Comparison of ENCODE assay signal across 9 mouse cellular contexts in the genomic region with DNA sequence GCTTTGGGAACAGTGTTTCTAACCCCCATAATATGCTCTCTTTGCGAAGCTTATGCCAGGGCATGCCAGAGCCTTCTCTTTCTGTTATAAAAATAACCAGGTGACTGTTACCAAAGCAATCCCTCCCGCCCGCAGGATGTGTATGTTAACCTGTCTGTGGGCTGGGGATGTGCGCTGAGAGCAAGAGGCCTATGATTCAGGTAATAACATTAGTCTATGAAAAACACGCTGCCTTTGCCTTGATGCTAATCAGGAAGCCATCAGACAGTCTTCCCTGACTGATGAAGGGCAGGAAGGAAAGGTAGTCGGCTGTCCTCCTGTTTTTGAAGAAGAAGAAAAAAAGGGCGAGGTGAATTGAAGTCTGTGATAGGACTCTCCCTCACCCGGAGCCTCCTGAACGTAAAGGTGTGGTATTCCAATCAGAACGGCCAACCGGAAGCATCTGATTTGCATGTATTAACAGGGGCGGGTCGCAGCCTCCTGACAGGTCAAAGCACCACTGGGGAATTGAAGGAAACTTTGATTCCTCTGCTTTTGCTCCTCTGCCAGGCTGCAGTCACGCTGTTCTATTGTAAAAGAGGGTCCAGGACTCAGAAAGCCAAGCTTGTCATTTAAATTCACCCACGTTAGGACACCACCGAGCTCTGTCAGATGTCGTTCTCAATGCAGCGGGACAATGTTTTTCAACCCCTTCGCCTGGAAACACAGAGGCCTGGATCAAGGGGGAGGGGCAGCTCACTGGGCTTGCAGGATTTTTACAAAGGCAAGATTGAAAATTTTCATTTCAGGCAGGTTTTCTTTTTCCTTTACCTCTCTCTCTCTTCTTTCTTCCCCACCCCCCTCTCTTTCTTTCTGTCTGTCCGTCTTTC.
DNase-seq lines count a peak whose midpoint lies in the region; ATAC-seq lines count a peak whose summit lies in the region.
"Had no signal": no experiment of that assay in that cellular context is flagged by ENCODE, and none has a peak within 500 bp of the region (broad histone marks: within the 10 kb centered on the region; RNA-seq: fewer than 3 reads in every experiment).

No protein-coding gene starts in this region.

- H3K36me3 ChIP-seq in lung, embryonic 16.5 days (ENCODE audit: control insufficient read depth, insufficient read depth, low read length) = no peaks in the 10 kb centered on the region
- no peaks in the 10 kb centered on the region for H3K36me3 ChIP-seq in forebrain, embryonic 12.5 days (replicated peaks)
- H3K36me3 ChIP-seq in splenic B cell, adult 2 months (ENCODE audit: control insufficient read depth, insufficient read depth, low read length, poor library complexity, severe bottlenecking) = no peaks in the 10 kb centered on the region

- no peaks in the 10 kb centered on the region for H3K9me3 ChIP-seq in lung, embryonic 16.5 days (ENCODE audit: control insufficient read depth, low read length)
- H3K9me3 ChIP-seq in forebrain, embryonic 12.5 days = no peaks in the 10 kb centered on the region

- DNase-seq in lung, postnatal 10 days = no peak
- DNase-seq in kidney, postnatal 36 days = peak; percentile 17 to 30
- DNase-seq in splenic B cell, adult 2 months (ENCODE audit: low read depth, low spot score) = peak; percentile 45
- DNase-seq in Muller cell, postnatal 12 days (ENCODE audit: inconsistent ontology term) = no peak
- no peak for DNase-seq in frontal cortex, postnatal 25 days (ENCODE audit: low spot score in 2 of 2)
- DNase-seq: adrenal gland, postnatal 14 days had no signal

- H3K4me2 ChIP-seq in lung, embryonic 16.5 days (ENCODE audit: low read depth, low read length) = peak overlapping the region; percentile 42
- H3K4me2 ChIP-seq in forebrain, embryonic 12.5 days = peak overlapping the region; percentile 47

- no peaks in the 10 kb centered on the region for H3K27me3 ChIP-seq in lung, embryonic 16.5 days (ENCODE audit: control insufficient read depth, insufficient read depth, low read depth, low read length)
- peaks cover 46% of the 10 kb centered on the region for H3K27me3 ChIP-seq in forebrain, embryonic 12.5 days
- H3K27me3 ChIP-seq in splenic B cell, adult 2 months (ENCODE audit: control insufficient read depth, insufficient read depth, low read length, poor library complexity, severe bottlenecking) = no peaks in the 10 kb centered on the region

- 0 out of 2 replicates have a peak overlapping the region, but pooled peaks have one; percentile 1 for H3K4me3 ChIP-seq in lung, embryonic 16.5 days (ENCODE audit: low read length)
- H3K4me3 ChIP-seq in forebrain, embryonic 12.5 days (replicated peaks) = peak overlapping the region; percentile 12

- no peak overlapping the region for H3K9ac ChIP-seq in lung, embryonic 16.5 days (ENCODE audit: low read length)
- no peak overlapping the region for H3K9ac ChIP-seq in forebrain, embryonic 12.5 days

- no peak overlapping the region for H3K27ac ChIP-seq in lung, embryonic 16.5 days (ENCODE audit: low read length)
- no peak overlapping the region for H3K27ac ChIP-seq in forebrain, embryonic 12.5 days
- H3K27ac ChIP-seq: macrophage had no signal

- no peaks in the 10 kb centered on the region for H3K4me1 ChIP-seq in lung, embryonic 16.5 days (replicated peaks; ENCODE audit: control insufficient read depth, insufficient read depth, low read length)
- H3K4me1 ChIP-seq in forebrain, embryonic 12.5 days = peaks cover 22% of the 10 kb centered on the region

- 16% methylated on average over 20 of the region's 20 CpGs for WGBS in lung, embryonic 16.5 days
- WGBS in forebrain, embryonic 12.5 days = 4% methylated on average over 20 of the region's 20 CpGs

- ATAC-seq in lung, embryonic 16.5 days (ENCODE audit: low read depth) = no peak
- ATAC-seq in forebrain, embryonic 12.5 days (ENCODE audit: low FRiP score) = no peak

Comparison
In these comparisons a context has a peak if more than half of its experiments do, and no peak if none do; other contexts are left out.
1. DNase-seq: peak in kidney, postnatal 36 days (2 of 2) and splenic B cell, adult 2 months (single experiment); none in lung, postnatal 10 days (single experiment), Muller cell, postnatal 12 days (single experiment) and frontal cortex, postnatal 25 days (0 of 2).